Mouse (Mus musculus): ENCODE data around the gene Polg2. TPM values are rescaled to one million over a fixed set of nuclear protein-coding genes. Genes with fewer than 3 reads are reported as not detected.
A peak's percentile ranks its signal among the peaks of the same experiment; 100 is the strongest.
"Not testable (repeated sequence)": the region's sequence is repeated elsewhere in the genome, so short reads cannot be mapped to it uniquely, and the experiment has no call there.

Gene Polg2
- total RNA-seq, 2 experiments from 2014 or later: 7.2 to 13.3 TPM

GRCm38 (mm10) chr11:106793846-106794245 lies 14.5 kb upstream of the Polg2 start:
- ATAC-seq (replicated peaks; ENCODE audit: poor library complexity): no peak

GRCm38 (mm10) chr11:106789649-106790048 lies 10.3 kb upstream of the Polg2 start:
- ATAC-seq (replicated peaks; ENCODE audit: poor library complexity): no peak

- ATAC-seq (replicated peaks; ENCODE audit: poor library complexity): peak; percentile 68
These were observed 9.6 kb upstream of the Polg2 start, which contains the start of the genes Ddx5 and Cep95 for GRCm38 (mm10) chr11:106788775-106789459. Gene Ddx5 (minus strand): TSS chr11:106789185. Gene Cep95 (plus strand): TSS chr11:106789252.

GRCm38 (mm10) chr11:106788026-106788774 lies 8.9 kb upstream of the Polg2 start:
- ATAC-seq (replicated peaks; ENCODE audit: poor library complexity): peak; percentile 56

GRCm38 (mm10) chr11:106787131-106788025 lies 8.0 kb upstream of the Polg2 start:
- ATAC-seq (replicated peaks; ENCODE audit: poor library complexity): peak; percentile 23

GRCm38 (mm10) chr11:106785043-106785442 lies 5.7 kb upstream of the Polg2 start:
- ATAC-seq (replicated peaks; ENCODE audit: poor library complexity): no peak

- ATAC-seq (replicated peaks; ENCODE audit: poor library complexity): no peak
These were observed 5.1 kb upstream of the Polg2 start for GRCm38 (mm10) chr11:106784476-106784875.

- ATAC-seq (replicated peaks; ENCODE audit: poor library complexity): no peak
These were observed 3.8 kb upstream of the Polg2 start for GRCm38 (mm10) chr11:106782841-106783764.

GRCm38 (mm10) chr11:106782271-106782670 lies 2.9 kb upstream of the Polg2 start:
- ATAC-seq (replicated peaks; ENCODE audit: poor library complexity): not testable (repeated sequence)

- ATAC-seq (replicated peaks; ENCODE audit: poor library complexity): no peak
These were observed 1.4 kb upstream of the Polg2 start for GRCm38 (mm10) chr11:106780590-106781220.

- ATAC-seq (replicated peaks; ENCODE audit: poor library complexity): 0 out of 2 replicates have a peak, but pooled peaks have one; percentile 5
These were observed 720 bp upstream of the Polg2 start for GRCm38 (mm10) chr11:106780089-106780425.

- ATAC-seq (replicated peaks; ENCODE audit: poor library complexity): peak; percentile 2; the same call in 1 of the 2 replicates
These were observed 549 bp downstream of the Polg2 start for GRCm38 (mm10) chr11:106778589-106779387.

GRCm38 (mm10) chr11:106778132-106778531 lies 1.2 kb downstream of the Polg2 start:
- no peak for ATAC-seq (replicated peaks; ENCODE audit: poor library complexity)

- no peak for ATAC-seq (replicated peaks; ENCODE audit: poor library complexity)
These were observed 1.9 kb downstream of the Polg2 start for GRCm38 (mm10) chr11:106777395-106777794.

GRCm38 (mm10) chr11:106776960-106777359 lies 2.4 kb downstream of the Polg2 start:
- no peak for ATAC-seq (replicated peaks; ENCODE audit: poor library complexity)

- ATAC-seq (replicated peaks; ENCODE audit: poor library complexity): no peak
These were observed 6.3 kb downstream of the Polg2 start for GRCm38 (mm10) chr11:106773061-106773460.

GRCm38 (mm10) chr11:106770195-106770974 lies 9.0 kb downstream of the Polg2 start:
- ATAC-seq (replicated peaks; ENCODE audit: poor library complexity): peak; percentile 87

GRCm38 (mm10) chr11:106767516-106767915 lies 11.8 kb downstream of the Polg2 start:
- no peak for ATAC-seq (replicated peaks; ENCODE audit: poor library complexity)
